Comparison of ENCODE assay signal across 22 mouse cellular contexts in genomic region chr13:10140573-10140972, GRCm38 (mm10).
"Had no signal": no experiment of that assay in that cellular context is flagged by ENCODE, and none has a peak within 500 bp of the region (broad histone marks: within the 10 kb centered on the region; RNA-seq: fewer than 3 reads in every experiment).

No protein-coding gene starts in this region.

- H3K9me3 ChIP-seq: limb, embryonic 12.5 days; limb, embryonic 15.5 days; liver, embryonic 12.5 days; liver, embryonic 15.5 days; lung, embryonic 15.5 days; megakaryocyte, embryonic 14.5 days; midbrain, embryonic 10.5 days; midbrain, embryonic 13.5 days; neural tube, embryonic 13.5 days; stomach, embryonic 15.5 days had no signal

- DNase-seq: kidney, postnatal 25 days; left cerebral cortex, postnatal 4 days; lung, adult 18-20 months; lung, postnatal 10 days; retina, postnatal 1 day; right cerebral cortex, postnatal 25 days; spleen, adult 18-20 months; thymus, postnatal 36 days had no signal

- H3K4me1 ChIP-seq: limb, embryonic 15.5 days; liver, embryonic 12.5 days; liver, embryonic 15.5 days; lung, embryonic 15.5 days; megakaryocyte, embryonic 14.5 days; midbrain, embryonic 10.5 days; midbrain, embryonic 13.5 days; neural tube, embryonic 13.5 days; stomach, embryonic 15.5 days had no signal

- H3K27me3 ChIP-seq: limb, embryonic 12.5 days; limb, embryonic 15.5 days; liver, embryonic 12.5 days; liver, embryonic 15.5 days; lung, embryonic 15.5 days; megakaryocyte, embryonic 14.5 days; midbrain, embryonic 13.5 days; neural tube, embryonic 13.5 days; stomach, embryonic 15.5 days had no signal

- ATAC-seq: liver, embryonic 12.5 days; midbrain, embryonic 13.5 days; midbrain, embryonic 16.5 days had no signal

- H3K36me3 ChIP-seq: limb, embryonic 12.5 days; limb, embryonic 15.5 days; liver, embryonic 12.5 days; liver, embryonic 15.5 days; lung, embryonic 15.5 days; midbrain, embryonic 10.5 days; midbrain, embryonic 13.5 days; neural tube, embryonic 13.5 days; stomach, embryonic 15.5 days had no signal

- H3K27ac ChIP-seq: kidney, postnatal 0 days; layer of hippocampus, adult 2 months; limb, embryonic 12.5 days; limb, embryonic 15.5 days; liver, embryonic 12.5 days; liver, embryonic 15.5 days; lung, embryonic 15.5 days; midbrain, embryonic 10.5 days; midbrain, embryonic 13.5 days; neural tube, embryonic 13.5 days; stomach, embryonic 15.5 days had no signal

- H3K4me2 ChIP-seq: limb, embryonic 12.5 days; limb, embryonic 15.5 days; liver, embryonic 12.5 days; liver, embryonic 15.5 days; lung, embryonic 15.5 days; midbrain, embryonic 13.5 days; neural tube, embryonic 13.5 days; stomach, embryonic 15.5 days had no signal

- H3K9ac ChIP-seq: limb, embryonic 12.5 days; limb, embryonic 15.5 days; liver, embryonic 12.5 days; liver, embryonic 15.5 days; lung, embryonic 15.5 days; midbrain, embryonic 13.5 days; neural tube, embryonic 13.5 days; stomach, embryonic 15.5 days had no signal

- H3K4me3 ChIP-seq: layer of hippocampus, adult 2 months; limb, embryonic 12.5 days; limb, embryonic 15.5 days; liver, embryonic 12.5 days; liver, embryonic 15.5 days; lung, embryonic 15.5 days; megakaryocyte, embryonic 14.5 days; midbrain, embryonic 10.5 days; midbrain, embryonic 13.5 days; myocyte; neural tube, embryonic 13.5 days; stomach, embryonic 15.5 days had no signal
